Mouse (Mus musculus) gastrocnemius, adult 2 months (tissue): ENCODE measurements at regions not wholly inside any gene's neighbourhood (a gene's known extent, or its start where the extent isn't known, plus 50 kb on each side); places are given as distances from the start of the nearest gene placed in this dataset.

ENCODE experiments used
- DNase-seq: peaks from one replicate; pipeline ENCODE4 v3.0.0; 2022
- H3K27ac ChIP-seq: fragments of 200-600 bp; 2 replicates; pipeline ENCODE4 v1.8.1; 2022; ENCODE audit warnings: mild to moderate bottlenecking
- H3K4me3 ChIP-seq: fragments of 200-600 bp; 2 replicates; pipeline ENCODE4 v1.8.1; 2022; ENCODE audit warnings: mild to moderate bottlenecking, moderate library complexity
- CTCF ChIP-seq: fragments of 200-600 bp; IDR thresholded peaks from 2 replicates; pipeline ENCODE4 v1.8.1; 2022; ENCODE audit warnings: antibody characterized with exemption, mild to moderate bottlenecking, moderate library complexity
- intact Hi-C: fragments of 180-260 bp; cut with DNase I; formaldehyde crosslinking; loops from one replicate; pipeline ENCODE4 v1.15.1; 2025

- peak; percentile 29; the same call in 1 of the 2 replicates for TF ChIP-seq CTCF
- intact Hi-C loops = no loop called here
- H3K4me3 ChIP-seq = no peak overlapping the region
- no peak for DNase-seq
- H3K27ac ChIP-seq = no peak overlapping the region
These were observed 187.3 kb upstream of the Cdh5 start for GRCm38 (mm10) chr8:103913927-103914640.

GRCm38 (mm10) chr8:103919324-103919723 lies 182.1 kb upstream of the Cdh5 start:
- intact Hi-C loops = no loop called here
- Histone ChIP-seq H3K27ac (no peak overlapping the region), H3K4me3 (no peak overlapping the region)
- TF ChIP-seq CTCF = no peak
- no peak for DNase-seq

GRCm38 (mm10) chr8:103921621-103922020 lies 179.8 kb upstream of the Cdh5 start:
- H3K4me3 ChIP-seq = no peak overlapping the region
- DNase-seq = no peak
- no peak for TF ChIP-seq CTCF
- intact Hi-C loops = no loop called here
- H3K27ac ChIP-seq = no peak overlapping the region

- no peak for DNase-seq
- TF ChIP-seq CTCF = no peak
- Histone ChIP-seq H3K4me3 (no peak overlapping the region), H3K27ac (no peak overlapping the region)
- intact Hi-C loops = no loop called here
These were observed 178.7 kb upstream of the Cdh5 start for GRCm38 (mm10) chr8:103922746-103923145.

GRCm38 (mm10) chr8:103932681-103933080 lies 168.7 kb upstream of the Cdh5 start:
- Histone ChIP-seq H3K4me3 (no peak overlapping the region), H3K27ac (no peak overlapping the region)
- TF ChIP-seq CTCF = no peak
- intact Hi-C loops = no loop called here
- DNase-seq = no peak

- no peak for TF ChIP-seq CTCF
- intact Hi-C loops = no loop called here
These were observed 164.9 kb upstream of the Cdh5 start for GRCm38 (mm10) chr8:103936491-103936890.

GRCm38 (mm10) chr8:103938283-103939230 lies 162.9 kb upstream of the Cdh5 start:
- no peak for TF ChIP-seq CTCF
- no peak overlapping the region for H3K4me3 ChIP-seq
- intact Hi-C loops = no loop called here

More at GRCm38 (mm10) chr8:103936491-103936890, 164.9 kb upstream of the Cdh5 start:
- DNase-seq = no peak
- Histone ChIP-seq H3K27ac (no peak overlapping the region), H3K4me3 (no peak overlapping the region)

GRCm38 (mm10) chr8:103940958-103941532 lies 160.4 kb upstream of the Cdh5 start:
- no peak overlapping the region for H3K27ac ChIP-seq
- no peak overlapping the region for H3K4me3 ChIP-seq
- DNase-seq = no peak
- intact Hi-C loops = no loop called here
- TF ChIP-seq CTCF = no peak

More at GRCm38 (mm10) chr8:103938283-103939230, 162.9 kb upstream of the Cdh5 start:
- no peak overlapping the region for H3K27ac ChIP-seq
- DNase-seq = no peak

- DNase-seq = no peak
- H3K4me3 ChIP-seq = no peak overlapping the region
- H3K27ac ChIP-seq = no peak overlapping the region
- TF ChIP-seq CTCF = peak; percentile 54
- intact Hi-C loops = no loop called here
These were observed 153.0 kb upstream of the Cdh5 start for GRCm38 (mm10) chr8:103948474-103948873.

GRCm38 (mm10) chr8:103950460-103950859 lies 151.0 kb upstream of the Cdh5 start:
- Histone ChIP-seq H3K27ac (no peak overlapping the region), H3K4me3 (no peak overlapping the region)
- intact Hi-C loops = no loop called here
- no peak for TF ChIP-seq CTCF
- no peak for DNase-seq

- intact Hi-C loops = no loop called here
- Histone ChIP-seq H3K4me3 (no peak overlapping the region), H3K27ac (no peak overlapping the region)
- no peak for DNase-seq
- TF ChIP-seq CTCF = no peak
These were observed 147.8 kb upstream of the Cdh5 start for GRCm38 (mm10) chr8:103953586-103953985.

GRCm38 (mm10) chr8:103955568-103956260 lies 145.7 kb upstream of the Cdh5 start:
- no peak for DNase-seq
- Histone ChIP-seq H3K27ac (no peak overlapping the region), H3K4me3 (no peak overlapping the region)
- no peak for TF ChIP-seq CTCF
- intact Hi-C loops = no loop called here
